Mouse (Mus musculus): ENCODE results near the gene Foxk2.
A peak's percentile ranks its signal among the peaks of the same experiment; 100 is the strongest.

Foxk2 gene

GRCm38 (mm10) chr11:121259160-121260100 lies at the start of gene Foxk2:
Gene Foxk2 (plus strand): TSS chr11:121259990.
- DNase-seq (ENCODE audit: low read depth, low spot score): peak; percentile 84

- no peak for DNase-seq (ENCODE audit: low read depth, low spot score)
Measured at GRCm38 (mm10) chr11:121216831-121217230, 43.0 kb upstream of the Foxk2 start.

DNA sequence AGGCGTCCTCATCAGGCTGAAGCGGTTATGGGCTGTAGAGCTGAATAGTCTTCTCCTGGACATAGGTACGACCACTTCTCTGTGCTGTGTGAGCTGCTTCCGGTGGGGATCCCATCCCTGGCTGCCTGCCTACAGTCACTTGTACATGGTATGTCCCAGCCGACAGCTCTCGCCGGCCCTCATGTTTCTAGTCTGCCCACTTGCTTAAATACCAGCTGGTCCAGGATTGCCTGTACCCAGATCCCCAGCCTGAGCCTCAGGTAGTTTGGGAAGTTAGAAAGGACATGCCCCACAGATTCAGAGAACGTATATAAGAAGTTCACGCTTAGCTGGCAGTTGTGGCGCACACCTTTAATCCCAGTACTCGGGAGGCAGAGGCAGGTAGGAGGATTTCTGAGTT lies 40.0 kb upstream of the Foxk2 start:
- DNase-seq (ENCODE audit: low read depth, low spot score): no peak

DNA sequence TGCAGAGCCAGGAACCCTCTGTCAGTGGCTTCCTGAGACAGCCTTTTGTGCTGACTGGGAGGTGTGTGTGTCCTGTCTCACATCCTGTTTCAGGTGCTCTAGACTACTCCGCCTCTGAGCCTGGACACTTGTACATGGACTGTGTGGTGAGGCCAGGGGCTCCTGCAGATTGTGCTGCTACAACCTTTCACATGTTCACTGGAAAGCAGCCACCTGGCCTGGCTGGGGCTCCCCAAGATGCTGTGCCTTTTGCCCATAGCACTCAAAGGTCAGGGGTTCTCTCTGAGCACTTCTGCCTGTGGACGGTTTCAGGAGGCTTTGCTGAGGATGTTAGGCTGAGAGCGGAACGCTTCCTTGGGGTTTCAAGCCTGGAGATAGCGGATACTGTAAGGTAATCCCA lies 39.0 kb upstream of the Foxk2 start:
- no peak for DNase-seq (ENCODE audit: low read depth, low spot score)

DNA sequence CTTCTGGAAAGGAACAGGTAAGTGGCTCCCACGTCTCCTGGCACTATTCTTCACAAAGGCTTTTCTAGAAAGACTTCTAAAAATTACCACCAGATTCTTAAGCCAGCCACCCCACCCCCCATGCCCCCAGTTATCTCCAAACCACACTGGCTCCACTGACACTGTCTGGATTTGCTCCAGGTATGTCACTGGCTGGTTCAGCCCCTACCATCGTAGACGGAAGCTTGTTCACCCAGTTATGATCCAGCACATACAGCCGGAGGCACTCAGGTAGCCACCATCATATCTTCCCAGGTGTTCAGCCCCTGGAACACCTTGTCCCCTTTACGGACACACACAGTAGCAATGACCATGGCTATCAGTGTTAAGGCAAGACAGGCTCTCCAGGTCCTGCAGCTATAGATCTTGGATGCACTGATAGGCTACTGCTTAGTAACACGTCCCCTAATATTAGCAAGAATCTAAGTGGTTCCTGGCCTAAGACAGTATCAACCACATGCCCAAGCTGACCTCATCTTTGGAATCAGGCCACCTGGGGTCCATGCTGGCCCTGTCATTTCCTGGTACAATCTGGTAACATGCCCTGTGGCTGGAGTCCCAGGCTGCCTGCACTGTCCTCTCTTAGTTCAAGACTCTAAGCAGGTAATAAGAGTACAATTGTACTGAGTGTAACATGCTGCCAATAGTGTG lies 38.3 kb upstream of the Foxk2 start:
- no peak for DNase-seq (ENCODE audit: low read depth, low spot score)

- no peak for DNase-seq (ENCODE audit: low read depth, low spot score)
Measured at GRCm38 (mm10) chr11:121228129-121229017, 31.4 kb upstream of the Foxk2 start.

- DNase-seq (ENCODE audit: low read depth, low spot score): peak; percentile 95
Measured at GRCm38 (mm10) chr11:121229018-121229439, 30.8 kb upstream of the Foxk2 start, which contains the start of gene Cybc1. Gene Cybc1 (minus strand): TSS chr11:121229322.

DNA sequence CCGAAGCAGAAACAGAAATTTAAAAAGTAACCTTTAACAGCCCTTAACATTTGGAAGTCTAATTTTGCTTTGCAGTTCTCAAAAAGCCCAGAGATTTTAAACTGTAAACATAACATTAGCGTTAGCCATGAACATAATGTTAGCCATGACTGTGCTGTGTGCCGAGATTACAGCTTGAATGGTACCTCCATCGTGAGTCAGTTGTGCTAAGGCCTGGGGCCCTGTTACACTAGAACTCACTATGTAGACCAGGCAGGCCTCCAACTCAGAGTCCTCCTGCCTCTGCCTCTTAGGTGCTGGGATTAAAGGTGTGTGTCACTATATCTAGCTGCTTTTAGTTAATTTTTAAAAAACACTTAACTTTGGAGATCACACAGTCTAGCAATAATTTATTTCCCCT lies 28.6 kb upstream of the Foxk2 start:
- DNase-seq (ENCODE audit: low read depth, low spot score): no peak

DNA sequence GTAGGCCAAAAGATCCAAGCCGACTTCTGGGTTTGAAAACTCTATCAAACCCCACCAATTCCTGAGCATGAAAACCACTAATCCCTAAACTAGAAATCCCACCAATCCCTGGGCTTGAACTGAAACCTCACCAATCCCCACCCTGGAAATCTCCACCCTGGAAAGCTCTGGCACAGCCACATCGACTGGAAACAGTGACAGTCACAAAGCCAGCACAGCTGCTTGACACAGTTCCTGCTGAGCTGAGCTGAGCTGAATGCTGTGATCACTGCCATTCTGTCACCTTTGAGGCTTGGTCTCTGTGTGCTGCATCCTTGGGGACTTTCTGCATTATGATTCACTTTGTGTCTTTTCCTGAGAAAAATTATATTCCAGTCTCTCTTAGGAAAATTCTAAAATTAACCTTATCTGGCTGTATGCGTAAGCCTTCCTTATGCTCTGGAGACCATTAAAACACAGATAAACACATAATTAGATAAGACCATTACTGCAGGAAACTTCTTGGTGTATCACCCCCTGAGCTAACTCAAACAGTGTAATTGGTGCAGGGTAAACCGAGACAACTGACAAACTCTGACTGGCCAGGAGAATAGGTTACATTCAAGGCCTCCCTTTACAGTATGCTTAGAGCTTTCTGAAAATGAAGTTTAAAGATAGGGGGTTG lies 28.0 kb upstream of the Foxk2 start:
- DNase-seq (ENCODE audit: low read depth, low spot score): no peak

GRCm38 (mm10) chr11:121232706-121233105 lies 27.1 kb upstream of the Foxk2 start:
- DNase-seq (ENCODE audit: low read depth, low spot score): no peak

DNA sequence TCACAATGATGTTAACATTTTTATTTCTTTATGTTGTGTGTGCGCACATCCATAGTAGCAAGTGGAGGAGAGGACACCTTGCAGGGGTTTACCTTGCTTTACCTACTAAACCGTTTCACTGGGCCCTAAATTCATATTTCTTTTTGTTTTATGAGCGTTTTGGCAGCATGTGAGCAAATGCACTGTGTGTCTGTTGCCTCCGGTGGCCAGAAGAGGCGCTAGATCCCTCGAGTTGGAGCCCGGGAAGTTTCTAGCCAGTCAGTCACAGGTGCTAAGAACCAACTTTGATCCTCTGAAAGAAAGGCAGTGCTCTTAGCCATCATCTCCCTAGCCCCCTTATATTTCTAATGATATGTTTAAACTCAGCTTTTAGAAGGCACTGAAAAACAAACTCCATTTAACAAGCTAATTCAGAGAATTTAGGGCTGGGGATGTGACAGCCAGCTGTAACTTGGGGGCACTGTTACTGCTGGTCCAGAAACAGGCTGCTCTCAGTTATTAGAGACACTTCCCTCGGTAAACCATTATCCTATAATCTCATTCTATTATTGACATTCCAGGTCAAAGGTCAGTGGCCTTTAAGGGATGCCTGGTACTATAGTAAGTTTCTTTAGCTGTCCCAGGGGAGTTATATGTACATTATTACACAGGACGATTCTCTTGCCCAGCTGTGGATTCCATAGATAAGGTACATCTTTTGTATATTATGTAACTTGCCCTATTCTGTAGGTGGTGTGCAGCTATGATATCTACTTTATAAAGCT lies 24.1 kb upstream of the Foxk2 start:
- DNase-seq (ENCODE audit: low read depth, low spot score): peak; percentile 76

GRCm38 (mm10) chr11:121236564-121237344 lies 23.0 kb upstream of the Foxk2 start, which contains the start of gene Narf:
Gene Narf (plus strand): TSS chr11:121237253.
- DNase-seq (ENCODE audit: low read depth, low spot score): peak; percentile 100

- DNase-seq (ENCODE audit: low read depth, low spot score): peak; percentile 63
Measured at GRCm38 (mm10) chr11:121237345-121238128, 22.3 kb upstream of the Foxk2 start.

DNA sequence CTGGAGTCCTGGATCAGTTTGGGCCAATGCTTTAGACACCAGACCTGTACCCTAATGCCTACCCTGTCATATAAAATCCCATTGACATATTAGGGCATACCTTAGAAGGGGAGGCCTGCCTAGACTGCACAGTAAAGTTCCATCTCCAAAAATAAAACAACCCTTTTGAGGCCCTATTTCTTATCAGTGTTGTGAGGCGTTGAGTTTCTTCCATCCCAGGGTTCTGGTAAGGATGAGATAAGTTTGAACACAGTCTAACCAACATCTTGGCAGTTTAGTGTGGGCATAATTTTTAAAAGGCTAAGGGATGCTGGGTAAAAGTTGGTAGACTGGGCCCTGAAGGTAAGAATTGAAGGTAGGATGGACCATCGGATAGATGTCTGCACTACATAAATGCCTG lies 20.1 kb upstream of the Foxk2 start:
- DNase-seq (ENCODE audit: low read depth, low spot score): no peak

DNA sequence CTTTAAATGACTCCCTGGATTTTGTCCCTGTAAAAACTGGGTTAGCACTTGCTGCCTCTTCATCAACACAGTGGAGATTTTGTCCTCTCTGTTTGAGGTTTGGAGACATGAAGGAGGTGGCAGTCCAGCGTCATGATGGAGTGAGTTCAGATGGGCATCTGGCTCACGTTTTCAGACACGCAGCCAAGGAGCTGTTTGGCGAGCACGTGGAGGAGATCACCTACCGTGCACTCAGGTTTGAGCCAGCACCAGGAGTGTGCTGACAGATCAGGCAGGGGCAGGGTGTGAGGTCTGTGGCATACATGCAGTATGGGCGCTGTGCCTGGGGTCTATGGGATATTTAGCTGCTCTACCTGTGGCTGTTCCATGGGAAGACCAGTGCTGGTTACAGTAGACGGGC lies 9.6 kb upstream of the Foxk2 start:
- no peak for DNase-seq (ENCODE audit: low read depth, low spot score)

DNA sequence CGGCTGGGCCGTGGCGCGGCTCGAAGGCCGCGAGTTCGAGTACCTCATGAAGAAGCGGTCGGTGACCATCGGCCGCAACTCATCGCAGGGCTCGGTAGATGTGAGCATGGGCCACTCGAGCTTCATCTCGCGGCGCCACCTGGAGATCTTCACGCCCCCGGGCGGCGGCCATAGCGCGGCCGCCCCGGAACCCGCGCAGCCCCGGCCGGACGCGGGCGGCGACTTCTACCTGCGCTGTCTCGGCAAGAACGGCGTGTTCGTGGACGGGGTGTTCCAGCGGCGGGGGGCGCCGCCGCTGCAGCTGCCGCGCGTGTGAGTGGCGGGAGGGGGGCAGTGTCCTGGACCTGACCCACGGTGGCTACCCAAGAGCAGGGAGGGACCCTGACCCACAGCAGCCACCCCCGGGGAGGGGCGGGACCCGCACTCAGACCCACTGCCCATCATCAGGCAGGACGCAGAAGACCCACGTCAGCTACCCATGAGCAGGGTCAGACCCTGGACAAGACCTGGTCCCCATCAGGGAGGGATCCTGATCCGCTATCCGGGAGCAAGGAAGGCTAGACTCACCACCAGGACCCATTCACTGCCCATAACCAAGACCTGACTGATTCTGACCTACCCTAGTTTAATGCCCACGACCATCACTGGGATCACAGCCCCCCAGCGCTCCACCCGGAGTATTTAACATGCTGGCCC lies 569 bp downstream of the Foxk2 start:
- DNase-seq (ENCODE audit: low read depth, low spot score): peak; percentile 41

- no peak for DNase-seq (ENCODE audit: low read depth, low spot score)
Measured at GRCm38 (mm10) chr11:121261074-121261473, 1.3 kb downstream of the Foxk2 start.

DNA sequence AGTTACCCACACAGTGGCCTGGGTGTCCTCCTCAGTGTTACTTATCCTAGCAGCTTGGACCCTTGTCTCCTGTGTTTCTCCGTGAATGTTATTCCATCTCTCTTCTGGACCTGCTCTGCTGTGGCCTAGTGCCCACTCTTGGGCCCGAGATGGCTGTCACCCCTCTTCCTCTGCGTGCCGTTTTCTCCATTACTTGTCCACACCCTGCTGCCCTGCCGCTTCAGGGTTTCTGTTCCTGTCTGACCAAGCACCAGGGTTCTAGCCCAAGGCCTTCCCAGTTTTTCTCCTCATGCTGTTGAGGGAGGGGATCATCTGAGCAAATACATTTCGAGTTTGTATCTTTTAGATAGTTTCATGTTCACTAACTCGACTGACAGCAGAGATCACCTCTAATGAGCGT lies 17.7 kb downstream of the Foxk2 start:
- DNase-seq (ENCODE audit: low read depth, low spot score): no peak
